Mouse (Mus musculus): ENCODE data around the gene Tmem233. TPM values are rescaled to one million over a fixed set of nuclear protein-coding genes. Genes with fewer than 3 reads are reported as not detected.

The Tmem233 gene
- total and polyA plus RNA-seq, 3 experiments: 6.0 TPM; not detected in 2

DNA sequence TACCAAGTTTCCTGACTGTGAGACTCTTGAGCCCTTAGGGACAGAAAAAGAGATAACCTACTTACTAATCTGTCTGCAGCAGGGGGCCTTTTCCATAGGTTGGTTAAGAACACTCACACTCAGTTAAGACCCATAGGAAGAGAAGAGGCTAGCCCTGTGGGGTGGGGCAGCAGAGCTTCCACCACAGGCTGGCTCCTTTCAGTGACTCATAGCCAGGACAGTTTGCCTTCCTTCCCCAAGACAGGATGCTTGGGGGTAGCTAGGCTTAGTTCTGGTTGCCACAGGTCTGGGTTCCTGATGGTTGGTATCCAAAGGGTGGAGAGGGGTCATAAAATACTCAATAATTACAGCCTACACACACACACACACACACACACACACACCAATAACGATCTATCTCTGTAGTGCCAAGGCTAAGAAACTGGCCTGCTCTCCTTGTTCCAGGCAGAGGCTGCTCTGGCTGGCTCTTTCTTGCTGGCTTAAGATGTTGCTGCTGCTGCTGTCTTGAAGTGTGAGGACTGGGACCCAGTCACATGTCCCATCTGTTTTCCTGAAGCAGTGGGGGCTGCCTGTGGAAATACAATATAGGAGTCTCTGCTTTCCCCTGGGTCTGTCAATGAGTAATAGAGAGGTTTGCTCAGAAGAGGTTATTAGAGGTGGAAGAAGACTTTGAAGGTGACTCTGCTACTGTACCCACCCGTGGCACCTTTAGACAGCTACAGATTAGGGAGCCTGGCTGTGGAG is 73.0 kb downstream of the Tmem233 start:
- no peaks in the 10 kb centered on the region for H3K9me3 ChIP-seq (replicated peaks; ENCODE audit: insufficient read depth, low read length)
- H3K27ac ChIP-seq (ENCODE audit: control insufficient read depth, low read depth, low read length): no peak overlapping the region
- no peak overlapping the region for H3K4me3 ChIP-seq (ENCODE audit: control insufficient read depth in 1 of 2, insufficient read depth in 1 of 2, low read depth in 2 of 2, low read length in 2 of 2)
- H3K79me2 ChIP-seq (ENCODE audit: control insufficient read depth, insufficient read depth, low read length, poor library complexity): no peaks in the 10 kb centered on the region
- peaks cover 3 to 15% of the 10 kb centered on the region in 2 experiments; a peak in 3 of 4 replicates for H3K4me1 ChIP-seq (ENCODE audit: control insufficient read depth in 1 of 2, insufficient read depth in 2 of 2, low read length in 2 of 2)
- H3K27me3 ChIP-seq (ENCODE audit: control insufficient read depth in 1 of 2, insufficient read depth in 2 of 2, low read length in 2 of 2): no peaks in the 10 kb centered on the region
- DNase-seq (ENCODE audit: low read depth, low spot score): peak; percentile 41
- H3K36me3 ChIP-seq (ENCODE audit: control insufficient read depth in 1 of 2, insufficient read depth in 2 of 2, low read length in 2 of 2): peaks cover 4 to 8% of the 10 kb centered on the region in 2 experiments
- H3K9ac ChIP-seq (ENCODE audit: control insufficient read depth, low read depth, low read length, poor library complexity, severe bottlenecking): no peak overlapping the region
- TF ChIP-seq USF2 (IDR thresholded peaks at IDR 0.05; ENCODE audit: borderline replicate concordance in 1 of 2, insufficient read depth in 1 of 2, low read depth in 1 of 2, low read length in 2 of 2) (no peak), TCF12 (IDR thresholded peaks at IDR 0.05; ENCODE audit: low read depth, low read length) (no peak), POLR2AphosphoS2 (IDR thresholded peaks at IDR 0.05; ENCODE audit: low read length) (no peak), MAX (IDR thresholded peaks at IDR 0.05; ENCODE audit: low read length) (no peak), MYB (IDR thresholded peaks at IDR 0.05; ENCODE audit: low read depth, low read length) (no peak), MAFK (IDR thresholded peaks at IDR 0.05; ENCODE audit: borderline replicate concordance, low read depth, low read length) (no peak), MAZ (IDR thresholded peaks at IDR 0.05; ENCODE audit: low read depth, low read length) (no peak), ELF1 (IDR thresholded peaks at IDR 0.05; ENCODE audit: low read depth, low read length) (no peak), MYC (IDR thresholded peaks at IDR 0.05; ENCODE audit: low read depth, low read length) (no peak), POLR2AphosphoS5 (IDR thresholded peaks at IDR 0.05; ENCODE audit: borderline replicate concordance, low read depth, low read length) (no peak), CHD2 (IDR thresholded peaks at IDR 0.05; ENCODE audit: low read length) (no peak), TAL1 (IDR thresholded peaks at IDR 0.05; ENCODE audit: low read length) (no peak), RAD21 (IDR thresholded peaks at IDR 0.05; ENCODE audit: low read depth, low read length) (no peak), E2F4 (IDR thresholded peaks at IDR 0.05; ENCODE audit: borderline replicate concordance, low read depth, low read length) (no peak)

DNA sequence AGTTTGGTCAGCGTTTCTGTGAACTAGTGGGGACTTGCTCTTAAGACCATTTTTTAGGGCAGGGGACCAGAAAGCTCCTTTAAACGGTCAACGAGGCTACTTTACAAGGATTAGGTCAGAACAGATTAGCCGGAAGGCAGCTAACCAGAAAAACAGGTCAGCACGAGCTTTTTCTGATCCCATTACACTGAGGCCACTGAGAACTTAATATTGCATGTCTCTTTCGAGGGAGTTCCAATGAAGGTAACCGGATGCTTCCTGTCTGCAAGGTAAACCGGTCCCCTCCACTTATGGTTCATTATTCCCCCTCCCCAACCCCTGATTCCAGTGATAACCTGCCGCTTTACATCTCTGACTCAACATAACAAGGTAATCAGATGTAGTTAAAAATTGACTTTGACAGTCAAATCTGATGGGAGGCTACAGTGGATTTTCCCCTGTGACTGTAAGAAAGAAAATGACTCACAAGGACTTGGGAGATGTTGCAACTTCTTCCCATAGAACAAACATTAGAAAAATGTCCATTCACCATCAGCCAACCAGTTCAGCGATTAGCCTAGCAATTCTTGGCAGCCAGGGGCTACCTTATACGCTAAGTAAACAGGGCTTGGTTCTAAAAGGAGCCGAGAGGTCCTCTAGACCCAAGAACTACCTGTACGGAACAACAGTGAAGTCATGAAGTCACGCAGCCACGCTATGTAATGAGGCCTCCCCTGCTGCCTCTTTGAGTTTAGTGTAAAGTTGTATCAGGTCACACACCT is 73.8 kb downstream of the Tmem233 start:
- no peak for DNase-seq (ENCODE audit: low read depth, low spot score)
- H3K4me1 ChIP-seq (ENCODE audit: control insufficient read depth in 1 of 2, insufficient read depth in 2 of 2, low read length in 2 of 2): peaks cover 3 to 15% of the 10 kb centered on the region in 2 experiments; a peak in 3 of 4 replicates

More for the DNA sequence above, 73.8 kb downstream of the Tmem233 start:
- no peaks in the 10 kb centered on the region for H3K9me3 ChIP-seq (replicated peaks; ENCODE audit: insufficient read depth, low read length)
- peaks cover 4 to 5% of the 10 kb centered on the region in 2 experiments; a peak in 3 of 4 replicates for H3K36me3 ChIP-seq (ENCODE audit: control insufficient read depth in 1 of 2, insufficient read depth in 2 of 2, low read length in 2 of 2)
- no peak for TF ChIP-seq USF2 (IDR thresholded peaks at IDR 0.05; ENCODE audit: borderline replicate concordance in 1 of 2, insufficient read depth in 1 of 2, low read depth in 1 of 2, low read length in 2 of 2)
- 0 out of 2 replicates have a peak, but pooled peaks have one; percentile 6 for TF ChIP-seq POLR2AphosphoS2 (IDR thresholded peaks at IDR 0.05; ENCODE audit: low read length)
- no peak for TF ChIP-seq ZKSCAN1 (IDR thresholded peaks at IDR 0.05; ENCODE audit: low read depth, low read length)
- TF ChIP-seq CHD1 (IDR thresholded peaks at IDR 0.05; ENCODE audit: low read depth, low read length): no peak
- no peak for TF ChIP-seq BHLHE40 (IDR thresholded peaks at IDR 0.05; ENCODE audit: borderline replicate concordance, low read depth, low read length)
- no peak for TF ChIP-seq MEF2A (IDR thresholded peaks at IDR 0.05; ENCODE audit: extremely low read depth, insufficient replicate concordance, low read depth, low read length, poor library complexity, severe bottlenecking)
- no peak for TF ChIP-seq MAX (IDR thresholded peaks at IDR 0.05; ENCODE audit: low read length)
- no peak for TF ChIP-seq MAFK (IDR thresholded peaks at IDR 0.05; ENCODE audit: borderline replicate concordance, low read depth, low read length)
- no peaks in the 10 kb centered on the region for H3K79me2 ChIP-seq (ENCODE audit: control insufficient read depth, insufficient read depth, low read length, poor library complexity)
- no peak overlapping the region for H3K9ac ChIP-seq (ENCODE audit: control insufficient read depth, low read depth, low read length, poor library complexity, severe bottlenecking)
- H3K27me3 ChIP-seq (ENCODE audit: control insufficient read depth in 1 of 2, insufficient read depth in 2 of 2, low read length in 2 of 2): no peaks in the 10 kb centered on the region
- H3K27ac ChIP-seq (ENCODE audit: control insufficient read depth, low read depth, low read length): no peak overlapping the region
- no peak overlapping the region for H3K4me3 ChIP-seq (ENCODE audit: control insufficient read depth in 1 of 2, insufficient read depth in 1 of 2, low read depth in 2 of 2, low read length in 2 of 2)
